ENCODE assay signal across 11 mouse cellular contexts in the genomic region with DNA sequence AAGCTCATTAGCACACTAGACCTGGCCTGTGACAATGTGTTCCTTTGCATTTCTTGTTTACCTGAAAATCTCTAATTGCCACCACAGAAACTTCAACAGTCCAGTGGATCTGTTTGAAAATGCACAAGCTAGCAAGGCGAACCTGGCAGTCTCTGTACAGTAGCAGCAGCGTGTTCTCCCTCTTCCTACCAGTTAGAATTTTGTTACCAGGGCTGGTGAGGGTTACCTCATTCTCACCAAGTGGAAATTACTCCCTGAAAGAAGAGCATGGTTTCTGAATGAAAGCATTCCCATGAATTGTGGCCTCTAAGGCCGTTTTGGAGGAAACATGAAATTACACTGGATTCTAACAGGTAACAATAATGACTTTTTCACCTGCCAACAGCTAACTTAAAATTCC.
DNase-seq lines count a peak whose midpoint lies in the region; ATAC-seq and TF ChIP-seq lines count a peak whose summit lies in the region.
"Had no signal": no experiment of that assay in that cellular context is flagged by ENCODE, and none has a peak within 500 bp of the region (broad histone marks: within the 10 kb centered on the region; RNA-seq: fewer than 3 reads in every experiment).

No protein-coding gene starts in this region.

- H3K4me2 ChIP-seq in heart, embryonic 14.5 days (ENCODE audit: low read length), result peak overlapping the region; percentile 60
- peak overlapping the region; percentile 42; the same call in 1 of the 2 replicates for H3K4me2 ChIP-seq in stomach, embryonic 15.5 days
- H3K4me2 ChIP-seq in stomach, postnatal 0 days (replicated peaks; ENCODE audit: low read depth), result no peak overlapping the region
- peak overlapping the region; percentile 48; the same call in 1 of the 2 replicates for H3K4me2 ChIP-seq in limb, embryonic 11.5 days (ENCODE audit: low read depth, severe bottlenecking)
- H3K4me2 ChIP-seq in neural tube, embryonic 15.5 days, result peak overlapping the region; percentile 53

- TF ChIP-seq CTCF in stomach, postnatal 0 days (IDR thresholded peaks at IDR 0.05; ENCODE audit: low read depth), result no peak

- H3K27me3 ChIP-seq in heart, embryonic 14.5 days (ENCODE audit: control insufficient read depth, insufficient read depth, low read length), result no peaks in the 10 kb centered on the region
- H3K27me3 ChIP-seq in stomach, embryonic 15.5 days (replicated peaks), result no peaks in the 10 kb centered on the region
- H3K27me3 ChIP-seq in stomach, postnatal 0 days (ENCODE audit: control insufficient read depth, insufficient read depth, low read length), result no peaks in the 10 kb centered on the region
- H3K27me3 ChIP-seq in limb, embryonic 11.5 days (ENCODE audit: control insufficient read depth, insufficient read depth, low read length), result no peaks in the 10 kb centered on the region
- H3K27me3 ChIP-seq in neural tube, embryonic 15.5 days (replicated peaks), result peaks cover 49% of the 10 kb centered on the region

- no peak for ATAC-seq in heart, embryonic 14.5 days (ENCODE audit: insufficient number of reproducible peaks, insufficient read depth, low FRiP score, low read depth)
- no peak for ATAC-seq in stomach, embryonic 15.5 days (ENCODE audit: insufficient read depth, low FRiP score, low read depth)
- no peak for ATAC-seq in stomach, postnatal 0 days (ENCODE audit: low FRiP score, low TSS enrichment)
- ATAC-seq in limb, embryonic 11.5 days (ENCODE audit: insufficient number of reproducible peaks, low FRiP score, low TSS enrichment, low read depth), result no peak
- no peak for ATAC-seq in neural tube, embryonic 15.5 days (ENCODE audit: low FRiP score)

- H3K9ac ChIP-seq in heart, embryonic 14.5 days (ENCODE audit: low read length), result no peak overlapping the region
- H3K9ac ChIP-seq in stomach, embryonic 15.5 days, result no peak overlapping the region
- H3K9ac ChIP-seq in stomach, postnatal 0 days (ENCODE audit: low read length), result no peak overlapping the region
- H3K9ac ChIP-seq in limb, embryonic 11.5 days (ENCODE audit: low read length), result no peak overlapping the region
- H3K9ac ChIP-seq in neural tube, embryonic 15.5 days (replicated peaks), result no peak overlapping the region

- 33% methylated on average over 3 of the region's 3 CpGs for WGBS in heart, embryonic 14.5 days
- 45% methylated on average over 3 of the region's 3 CpGs for WGBS in stomach, embryonic 15.5 days
- WGBS in stomach, postnatal 0 days, result 59% methylated on average over 3 of the region's 3 CpGs
- 18% methylated on average over 3 of the region's 3 CpGs for WGBS in limb, embryonic 11.5 days
- WGBS in neural tube, embryonic 15.5 days, result 25% methylated on average over 3 of the region's 3 CpGs

- 0 out of 4 replicates have a peak, but pooled peaks cover 0 to 2% of the 10 kb centered on the region in 2 experiments for H3K4me1 ChIP-seq in heart, embryonic 14.5 days (ENCODE audit: control insufficient read depth in 2 of 2, insufficient read depth in 2 of 2, low read length in 2 of 2)
- no peaks in the 10 kb centered on the region for H3K4me1 ChIP-seq in stomach, embryonic 15.5 days
- H3K4me1 ChIP-seq in stomach, postnatal 0 days (replicated peaks; ENCODE audit: control insufficient read depth, insufficient read depth), result no peaks in the 10 kb centered on the region; the same call in 1 of the 2 replicates
- peaks cover 15% of the 10 kb centered on the region for H3K4me1 ChIP-seq in limb, embryonic 11.5 days (ENCODE audit: control insufficient read depth, insufficient read depth, low read length)
- peaks cover 13% of the 10 kb centered on the region; the same call in 1 of the 2 replicates for H3K4me1 ChIP-seq in neural tube, embryonic 15.5 days

- H3K9me3 ChIP-seq in heart, embryonic 14.5 days (ENCODE audit: control insufficient read depth, low read length), result no peaks in the 10 kb centered on the region
- no peaks in the 10 kb centered on the region for H3K9me3 ChIP-seq in stomach, embryonic 15.5 days
- H3K9me3 ChIP-seq in stomach, postnatal 0 days (ENCODE audit: control insufficient read depth, low read length), result no peaks in the 10 kb centered on the region
- no peaks in the 10 kb centered on the region for H3K9me3 ChIP-seq in limb, embryonic 11.5 days (ENCODE audit: control insufficient read depth, low read length)
- no peaks in the 10 kb centered on the region for H3K9me3 ChIP-seq in neural tube, embryonic 15.5 days (replicated peaks)

- no peaks in the 10 kb centered on the region for H3K36me3 ChIP-seq in heart, embryonic 14.5 days (ENCODE audit: control insufficient read depth, insufficient read depth, low read length)
- no peaks in the 10 kb centered on the region for H3K36me3 ChIP-seq in stomach, embryonic 15.5 days
- H3K36me3 ChIP-seq in stomach, postnatal 0 days (ENCODE audit: control insufficient read depth, insufficient read depth, low read length), result no peaks in the 10 kb centered on the region
- no peaks in the 10 kb centered on the region for H3K36me3 ChIP-seq in limb, embryonic 11.5 days (ENCODE audit: control insufficient read depth, insufficient read depth, low read length)
- H3K36me3 ChIP-seq in neural tube, embryonic 15.5 days, result no peaks in the 10 kb centered on the region

- no peak for DNase-seq in heart, postnatal 10 days
- DNase-seq in stomach, postnatal 0 days (ENCODE audit: low spot score), result no peak
- DNase-seq in limb, embryonic 11.5 days (ENCODE audit: low spot score), result peak; percentile 22
- DNase-seq in left cerebral cortex, postnatal 36 days (ENCODE audit: low spot score in 2 of 2), result no peak
- DNase-seq in urinary bladder, postnatal 14 days (ENCODE audit: low spot score), result no peak
- DNase-seq: B cell, adult 2 months; cerebellum, adult 9-11 months; gastrocnemius, postnatal 36 days had no signal

- TF ChIP-seq EP300 in stomach, postnatal 0 days (optimal IDR thresholded peaks at IDR 0.05), result no peak

- no peak overlapping the region; a peak in 1 of 4 replicates for H3K4me3 ChIP-seq in heart, embryonic 14.5 days (ENCODE audit: control insufficient read depth in 1 of 2, insufficient read depth in 1 of 2, low read depth in 1 of 2, low read length in 2 of 2)
- H3K4me3 ChIP-seq in stomach, embryonic 15.5 days (replicated peaks), result no peak overlapping the region
- H3K4me3 ChIP-seq in stomach, postnatal 0 days (ENCODE audit: low read depth, low read length), result no peak overlapping the region
- no peak overlapping the region for H3K4me3 ChIP-seq in limb, embryonic 11.5 days (ENCODE audit: low read depth, low read length)
- H3K4me3 ChIP-seq in neural tube, embryonic 15.5 days (replicated peaks), result 0 out of 2 replicates have a peak overlapping the region, but pooled peaks have one; percentile 32

- H3K27ac ChIP-seq in heart, embryonic 14.5 days (replicated peaks in 1 of 2; ENCODE audit: control insufficient read depth in 1 of 2, insufficient read depth in 1 of 2, low read depth in 2 of 2, low read length in 2 of 2), result no peak overlapping the region
- H3K27ac ChIP-seq in stomach, embryonic 15.5 days, result no peak overlapping the region
- no peak overlapping the region for H3K27ac ChIP-seq in stomach, postnatal 0 days (replicated peaks)
- H3K27ac ChIP-seq in limb, embryonic 11.5 days (replicated peaks; ENCODE audit: low read depth, low read length), result no peak overlapping the region
- H3K27ac ChIP-seq in neural tube, embryonic 15.5 days (replicated peaks), result no peak overlapping the region

- intact Hi-C loops in heart, postnatal 10 days (cut with DNase I), result no loop called here
- intact Hi-C loops in left cerebral cortex, postnatal 36 days (cut with DNase I), result loop anchor here (5.0 kb wide), 1 partner anchor 345 kb away; no protein-coding TSS in a partner anchor
